Mouse (Mus musculus) midbrain, postnatal 0 days (tissue): Measurements from ENCODE around the gene Gm20388. TPM values are rescaled to one million over a fixed set of nuclear protein-coding genes. Genes with fewer than 3 reads are reported as not detected.

ENCODE experiments used
- ATAC-seq: fragments of 200-750 bp; cut with Nextera tagmentation; 2 replicates; pipeline ENCODE4 v1.8.0; 2017; ENCODE audit warnings: moderate number of reproducible peaks, mild to moderate bottlenecking, moderate TSS enrichment, moderate library complexity; ENCODE audit not compliant: low FRiP score
- DNase-seq: peaks from one replicate; pipeline ENCODE4 v3.0.0-alpha.2; 2015; ENCODE audit warnings: low spot score
- H3K27ac ChIP-seq: fragments of 300-500 bp; sonication (generic); 2 replicates; pipeline ENCODE4 v1.5.1; 2014; ENCODE audit warnings: low read depth, mild to moderate bottlenecking, low read length, mixed read lengths
- H3K27me3 ChIP-seq: fragments of 300-500 bp; sonication (generic); 2 replicates; pipeline ENCODE4 v1.6.1; 2014; ENCODE audit warnings: low read length, control low read depth, mixed read lengths; ENCODE audit not compliant: insufficient read depth
- H3K36me3 ChIP-seq: fragments of 300-500 bp; sonication (generic); 2 replicates; pipeline ENCODE4 v1.6.1; 2014; ENCODE audit warnings: low read length, control low read depth, mixed read lengths; ENCODE audit not compliant: insufficient read depth
- H3K4me1 ChIP-seq: fragments of 300-500 bp; sonication (generic); 2 replicates; pipeline ENCODE4 v1.6.1; 2014; ENCODE audit warnings: mild to moderate bottlenecking, control low read depth, antibody characterized with exemption, low read length, mixed read lengths; ENCODE audit not compliant: insufficient read depth
- H3K4me2 ChIP-seq: fragments of 300-500 bp; sonication (generic); 2 replicates; pipeline ENCODE4 v1.6.1; 2014; ENCODE audit warnings: low read depth, mild to moderate bottlenecking, low read length, mixed read lengths; ENCODE audit not compliant: poor library complexity, severe bottlenecking
- H3K4me3 ChIP-seq: fragments of 300-500 bp; sonication (generic); 2 replicates; pipeline ENCODE4 v1.5.1; 2014; ENCODE audit warnings: low read depth, mild to moderate bottlenecking, low read length, moderate library complexity
- H3K9ac ChIP-seq: fragments of 300-500 bp; sonication (generic); replicated peaks from 2 replicates; pipeline ENCODE4 v1.6.1; 2014; ENCODE audit warnings: mild to moderate bottlenecking, low read length, moderate library complexity, mixed read lengths; ENCODE audit not compliant: poor library complexity, severe bottlenecking
- H3K9me3 ChIP-seq: fragments of 300-500 bp; sonication (generic); 2 replicates; pipeline ENCODE4 v1.6.1; 2016; ENCODE audit warnings: low read length, control low read depth
- CTCF ChIP-seq: IDR thresholded peaks from 2 replicates; pipeline ENCODE4 v1.5.1; 2016; ENCODE audit warnings: antibody characterized with exemption, mild to moderate bottlenecking
- WGBS: fragments of 180-500 bp; shearing (Covaris S2); extraction: QIAGEN DNeasy Blood & Tissue Kit; methylation state at CpG from one replicate; pipeline ENCODE4 v1.1.7; 2014; 5-methylcytosine and 5-hydroxymethylcytosine counted together
- polyA plus RNA-seq: library from polyadenylated mRNA; unstranded; fragments of >200 nt; fragmentation: Nextera tagmentation; extraction: Ambion mirVana; gene quantifications from 2 replicates; pipeline ENCODE4 v1.2.1, GENCODE M21; 2015
- total RNA-seq: library from RNA; depleted of rRNA; stranded (reverse); fragments of >200 nt; gene quantifications from 2 replicates; pipeline ENCODE4 v1.2.3, GENCODE M21; 2014

Gm20388 gene
- total and polyA plus RNA-seq, 2 experiments from 2014 or later, result 74.2 TPM; not detected in 1

DNA sequence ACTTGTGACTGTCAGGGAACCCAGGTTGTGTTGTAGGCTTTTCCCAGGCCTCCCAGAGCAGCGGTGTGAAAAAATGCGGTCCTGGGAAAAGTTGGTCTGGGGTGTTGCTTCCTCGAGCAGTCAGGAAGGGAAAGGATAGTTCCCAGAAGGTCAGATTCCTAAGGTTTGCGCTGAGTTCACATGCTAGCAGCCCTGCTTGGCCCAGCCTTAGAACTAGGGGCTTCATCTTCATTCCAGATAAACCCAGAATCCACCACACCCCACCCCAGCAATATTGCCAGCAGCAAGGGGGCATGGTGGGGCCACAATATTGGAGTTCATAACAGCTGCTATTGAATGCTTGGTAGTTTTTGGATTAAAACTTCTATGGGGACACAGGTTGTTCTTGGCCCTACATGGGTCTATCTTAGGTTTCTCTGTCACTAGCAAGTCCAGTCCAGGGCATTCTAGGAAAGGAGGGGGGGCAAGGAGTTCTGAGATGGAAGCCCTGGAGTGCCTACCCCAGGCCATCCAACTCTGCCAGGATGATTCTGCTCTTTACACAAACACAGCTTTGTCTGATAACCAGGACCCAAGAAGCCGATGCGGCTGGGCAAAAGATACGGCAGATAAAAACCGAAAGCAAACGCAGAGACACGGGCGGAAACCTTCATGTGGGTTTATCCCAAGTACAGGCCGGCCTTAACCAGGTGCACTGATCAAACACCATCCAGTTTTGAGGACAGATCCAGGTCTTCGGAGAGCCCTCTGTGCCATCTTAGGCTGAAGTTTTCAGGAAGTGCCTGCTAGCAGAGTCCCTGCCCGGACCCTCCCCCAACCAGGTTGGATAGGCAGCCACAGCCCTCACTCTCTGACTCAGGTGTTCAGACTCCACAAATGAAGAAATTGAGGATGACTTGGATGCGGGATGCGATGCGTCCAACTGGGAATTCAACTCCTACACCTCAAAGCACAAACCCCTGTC, 1210.1 kb downstream of the Gm20388 start:
- WGBS, result 8% methylated on average over 17 of the region's 17 CpGs
- H3K4me3 ChIP-seq, result no peak overlapping the region
- peaks cover 88% of the 10 kb centered on the region for H3K27me3 ChIP-seq
- H3K27ac ChIP-seq, result no peak overlapping the region
- no peak overlapping the region for H3K4me2 ChIP-seq
- no peak overlapping the region for H3K9ac ChIP-seq
- no peaks in the 10 kb centered on the region for H3K36me3 ChIP-seq
- no peak for DNase-seq
- no peaks in the 10 kb centered on the region for H3K9me3 ChIP-seq
- TF ChIP-seq CTCF, result no peak
- ATAC-seq, result no peak
- H3K4me1 ChIP-seq, result peaks cover 2% of the 10 kb centered on the region; the same call in 1 of the 2 replicates

DNA sequence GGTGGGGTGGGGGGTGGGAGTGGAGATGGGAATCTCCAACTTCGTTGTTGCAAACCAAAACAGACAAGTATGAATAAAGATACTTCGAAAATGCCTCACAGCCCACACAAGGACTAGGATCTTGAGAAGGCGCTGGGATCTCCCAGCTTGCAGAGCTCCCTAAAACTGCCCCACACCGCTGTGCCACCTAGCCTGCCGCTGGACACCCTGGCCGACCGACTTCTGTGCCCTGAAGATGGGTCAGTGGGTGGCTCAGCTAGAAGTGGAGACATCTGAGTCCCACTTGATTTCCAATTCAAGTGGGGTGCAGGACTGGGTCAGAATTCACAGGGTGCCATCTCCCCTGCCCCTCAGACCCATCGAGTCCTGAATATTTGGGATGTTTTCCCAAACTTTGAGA, 1211.1 kb downstream of the Gm20388 start:
- Histone ChIP-seq H3K4me3 (no peak overlapping the region), H3K9me3 (no peaks in the 10 kb centered on the region), H3K27me3 (peaks cover 88% of the 10 kb centered on the region), H3K4me2 (no peak overlapping the region), H3K27ac (no peak overlapping the region), H3K36me3 (no peaks in the 10 kb centered on the region), H3K4me1 (peaks cover 2% of the 10 kb centered on the region; the same call in 1 of the 2 replicates), H3K9ac (no peak overlapping the region)
- TF ChIP-seq CTCF, result no peak
- 4% methylated on average over 8 of the region's 8 CpGs for WGBS
- DNase-seq (no peak), ATAC-seq (no peak)

DNA sequence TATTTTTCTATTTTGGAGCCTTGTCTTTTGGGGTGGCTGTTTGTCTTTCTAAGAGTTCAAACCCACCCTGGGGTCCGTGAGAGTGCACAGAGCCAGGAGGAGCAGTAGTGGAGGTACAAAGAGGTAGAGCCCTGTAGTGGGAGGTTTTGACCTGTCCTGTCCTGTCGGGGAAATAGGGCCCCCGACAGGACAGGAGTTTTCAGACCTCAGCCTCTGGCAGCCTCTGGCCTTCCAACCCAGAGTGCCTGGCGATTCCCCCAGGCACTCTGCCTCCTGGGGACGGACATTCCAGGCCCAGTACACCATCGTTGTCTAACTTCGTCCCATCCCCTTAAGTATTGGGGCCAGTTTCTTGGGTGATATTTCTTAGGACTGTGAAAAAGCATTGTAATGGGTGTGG, 1211.7 kb downstream of the Gm20388 start:
- Histone ChIP-seq H3K4me3 (no peak overlapping the region), H3K27ac (no peak overlapping the region), H3K9ac (no peak overlapping the region), H3K4me2 (no peak overlapping the region), H3K27me3 (peaks cover 84% of the 10 kb centered on the region), H3K9me3 (no peaks in the 10 kb centered on the region), H3K36me3 (no peaks in the 10 kb centered on the region), H3K4me1 (peaks cover 2% of the 10 kb centered on the region; the same call in 1 of the 2 replicates)
- DNase-seq (no peak), ATAC-seq (no peak)
- 4% methylated on average over 7 of the region's 7 CpGs for WGBS
- no peak for TF ChIP-seq CTCF

DNA sequence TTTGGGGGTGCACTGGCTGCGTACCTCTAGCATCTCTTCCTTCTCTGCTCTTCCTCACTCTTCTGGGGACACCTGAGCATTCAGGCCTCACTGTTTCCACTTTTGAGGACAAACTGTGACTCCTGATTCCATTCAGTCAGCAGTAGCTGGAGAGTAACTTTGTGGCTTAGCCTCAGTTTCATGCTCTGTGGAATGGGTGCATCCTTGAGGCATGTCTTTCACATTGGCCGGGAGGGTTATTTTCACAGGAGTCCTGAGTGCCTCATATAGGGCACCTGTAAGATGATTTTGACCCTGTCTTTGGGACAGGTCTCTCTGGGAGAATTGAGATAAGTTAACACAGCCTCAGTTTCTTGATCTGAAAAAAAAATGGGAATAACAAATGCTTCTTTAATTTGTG, 1212.5 kb downstream of the Gm20388 start:
- H3K4me2 ChIP-seq, result no peak overlapping the region
- H3K27ac ChIP-seq, result no peak overlapping the region
- DNase-seq (no peak), ATAC-seq (no peak)
- H3K9me3 ChIP-seq, result no peaks in the 10 kb centered on the region
- peaks cover 83% of the 10 kb centered on the region for H3K27me3 ChIP-seq
- 31% methylated on average over 2 of the region's 2 CpGs for WGBS
- H3K4me3 ChIP-seq, result no peak overlapping the region
- no peaks in the 10 kb centered on the region for H3K4me1 ChIP-seq
- no peak overlapping the region for H3K9ac ChIP-seq
- no peaks in the 10 kb centered on the region for H3K36me3 ChIP-seq
- TF ChIP-seq CTCF, result no peak

DNA sequence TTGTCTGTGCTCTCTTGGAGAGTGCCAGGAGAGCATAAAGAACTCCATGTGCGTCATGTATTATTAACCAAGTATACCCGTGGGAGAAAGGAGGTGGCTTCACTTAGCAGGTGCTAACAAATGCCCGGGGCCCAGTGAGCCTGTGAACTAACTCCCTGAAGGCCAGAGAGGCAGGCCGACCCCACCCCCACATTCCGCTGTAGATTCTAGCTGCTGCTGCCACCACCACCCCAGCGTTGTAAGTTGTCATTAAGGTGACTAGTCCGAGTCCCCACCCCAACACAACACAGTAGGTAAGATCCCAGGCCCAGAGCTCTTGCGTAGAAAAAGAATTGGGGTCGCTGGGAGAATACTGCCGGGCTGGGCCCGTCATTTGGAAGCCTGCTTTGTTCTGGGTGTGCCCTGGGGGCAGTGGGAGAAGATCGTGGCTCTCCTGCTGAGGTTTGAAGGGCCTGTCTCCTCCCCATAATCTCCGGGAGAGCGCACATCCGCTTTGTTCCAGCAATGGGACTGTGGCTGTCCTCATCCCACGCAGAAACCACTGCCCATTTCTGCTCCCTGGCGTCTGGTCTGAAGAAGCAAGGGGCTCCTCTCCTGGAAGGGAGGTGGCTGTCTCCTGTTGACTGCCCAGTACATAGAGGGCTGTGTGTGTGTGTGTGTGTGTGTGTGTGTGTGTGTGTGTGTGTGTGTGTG, 1214.1 kb downstream of the Gm20388 start:
- no peak for TF ChIP-seq CTCF
- H3K9ac ChIP-seq, result no peak overlapping the region

More for the DNA sequence above, 1214.1 kb downstream of the Gm20388 start:
- Histone ChIP-seq H3K36me3 (no peaks in the 10 kb centered on the region), H3K27ac (no peak overlapping the region), H3K4me1 (no peaks in the 10 kb centered on the region), H3K4me3 (no peak overlapping the region), H3K9me3 (no peaks in the 10 kb centered on the region), H3K4me2 (no peak overlapping the region), H3K27me3 (peaks cover 93% of the 10 kb centered on the region)
- WGBS, result 3% methylated on average over 17 of the region's 17 CpGs
- DNase-seq, result no peak
- ATAC-seq, result no peak
